Mouse (Mus musculus): ENCODE measurements around the gene Tdrd7. TPM values are rescaled to one million over a fixed set of nuclear protein-coding genes. Genes with fewer than 3 reads are reported as not detected.

The Tdrd7 gene
- total RNA-seq (2014; rRNA removed) (28.0 and 35.3 TPM in 2 replicates), polyA plus RNA-seq (2015; fragmentation: Nextera tagmentation; extraction: Ambion mirVana) (21.4 and 24.1 TPM in 2 replicates)

DNA sequence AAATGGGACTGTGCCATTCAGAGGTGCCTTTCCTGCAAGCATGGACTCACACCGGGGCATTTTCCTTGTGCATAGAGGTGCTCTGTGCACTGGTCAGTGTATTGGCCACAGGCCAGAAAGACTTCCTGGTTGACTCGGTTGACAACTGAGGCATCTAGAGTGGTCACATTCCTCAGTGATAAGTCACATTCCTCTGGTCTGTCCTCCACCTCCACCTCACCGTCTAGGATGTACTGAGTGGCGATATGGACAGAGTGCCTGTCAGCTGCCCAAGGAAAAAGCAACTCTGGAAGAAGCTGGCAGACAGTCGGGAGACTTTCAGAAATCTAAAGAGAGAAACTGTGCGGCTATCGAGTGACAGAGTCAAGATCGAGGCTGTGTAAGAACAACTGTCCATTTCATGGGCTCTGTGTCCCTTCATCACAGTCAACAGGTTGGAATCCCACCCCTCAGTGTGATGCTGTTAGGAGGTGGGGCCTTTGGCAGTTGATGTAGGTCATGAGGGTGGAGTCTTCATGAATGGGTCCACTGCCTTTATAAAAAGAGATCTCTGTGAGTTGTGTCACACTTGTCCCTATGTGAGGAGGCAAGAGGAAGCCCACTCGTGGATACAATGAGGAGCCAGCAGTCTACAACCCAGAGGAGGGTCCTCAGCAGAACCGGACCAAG lies at the start of gene Tdrd7:
TSS of gene Tdrd7 (plus strand) at position 564 of the 669 bp plus-strand sequence.
- DNase-seq (ENCODE audit: low spot score): no peak
- Histone ChIP-seq H3K4me2 (ENCODE audit: low read depth, low read length, poor library complexity, severe bottlenecking) (no peak within 1 kb of the TSS), H3K27me3 (ENCODE audit: insufficient read depth, low read length) (no peaks in the 10 kb centered on the region), H3K4me1 (ENCODE audit: insufficient read depth, low read length) (peaks cover 4% of the 10 kb centered on the region; the same call in 1 of the 2 replicates), H3K4me3 (ENCODE audit: low read depth, low read length) (no peak within 1 kb of the TSS), H3K9ac (replicated peaks; ENCODE audit: low read length, poor library complexity, severe bottlenecking) (no peak within 1 kb of the TSS), H3K36me3 (ENCODE audit: insufficient read depth, low read length) (no peaks in the 10 kb centered on the region), H3K9me3 (ENCODE audit: low read length) (no peaks in the 10 kb centered on the region), H3K27ac (ENCODE audit: low read depth, low read length) (no peak within 1 kb of the TSS)
- ATAC-seq (ENCODE audit: low FRiP score): no peak
- 82% methylated on average over 10 of the region's 10 CpGs for WGBS
- no peak for TF ChIP-seq CTCF (IDR thresholded peaks at IDR 0.05)

GRCm38 (mm10) chr4:45917091-45917490 lies 48.0 kb upstream of the Tdrd7 start:
- no peaks in the 10 kb centered on the region for H3K36me3 ChIP-seq (ENCODE audit: insufficient read depth, low read length)
- no peak overlapping the region for H3K27ac ChIP-seq (ENCODE audit: low read depth, low read length)
- H3K27me3 ChIP-seq (ENCODE audit: insufficient read depth, low read length): no peaks in the 10 kb centered on the region
- 77% methylated on average over 7 of the region's 7 CpGs for WGBS
- no peaks in the 10 kb centered on the region for H3K9me3 ChIP-seq (ENCODE audit: low read length)
- no peak overlapping the region for H3K9ac ChIP-seq (replicated peaks; ENCODE audit: low read length, poor library complexity, severe bottlenecking)
- ATAC-seq (ENCODE audit: low FRiP score) (no peak), DNase-seq (ENCODE audit: low spot score) (no peak)
- no peak for TF ChIP-seq CTCF (IDR thresholded peaks at IDR 0.05)
- no peaks in the 10 kb centered on the region for H3K4me1 ChIP-seq (ENCODE audit: insufficient read depth, low read length)
- H3K4me3 ChIP-seq (ENCODE audit: low read depth, low read length): no peak overlapping the region
- no peak overlapping the region for H3K4me2 ChIP-seq (ENCODE audit: low read depth, low read length, poor library complexity, severe bottlenecking)

DNA sequence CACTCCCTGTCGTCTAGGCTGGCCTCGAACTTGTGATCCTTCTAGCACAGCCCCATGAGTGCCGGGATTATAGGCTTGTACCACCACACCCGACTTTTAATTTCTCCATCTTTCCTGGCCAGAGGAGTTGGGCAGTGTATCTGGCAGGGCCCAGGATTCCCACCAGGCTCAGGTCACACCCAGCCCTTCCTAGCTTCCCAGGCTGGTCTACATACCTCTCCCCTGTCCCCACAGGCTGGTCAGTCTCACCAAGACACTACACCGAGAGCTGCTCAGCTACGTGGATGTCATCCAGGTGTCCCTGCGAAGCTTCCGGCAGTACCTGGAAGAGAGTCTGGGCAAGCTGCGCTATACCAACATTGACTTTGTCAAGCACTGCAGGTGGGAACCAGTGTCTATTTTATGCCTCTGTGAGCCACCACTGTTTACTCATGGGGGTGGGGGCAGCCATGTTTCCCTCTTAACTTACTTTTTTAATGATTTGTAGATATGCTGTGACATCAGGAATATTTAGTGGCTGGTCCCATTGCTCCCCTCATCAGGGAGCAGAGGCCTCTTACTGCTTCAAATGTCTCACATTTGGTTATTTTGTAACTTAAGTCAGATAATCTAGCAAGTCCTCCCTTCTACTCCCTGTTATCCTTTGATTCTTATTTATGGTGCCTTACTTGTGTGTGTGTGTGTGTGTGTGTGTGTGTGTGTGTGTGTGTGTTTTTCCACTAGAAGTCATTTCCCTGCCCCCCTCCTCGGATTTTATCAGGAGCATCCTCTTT lies 43.3 kb upstream of the Tdrd7 start:
- TF ChIP-seq CTCF (IDR thresholded peaks at IDR 0.05): no peak
- 88% methylated on average over 10 of the region's 10 CpGs for WGBS
- no peak overlapping the region for H3K4me2 ChIP-seq (ENCODE audit: low read depth, low read length, poor library complexity, severe bottlenecking)
- H3K9ac ChIP-seq (replicated peaks; ENCODE audit: low read length, poor library complexity, severe bottlenecking): no peak overlapping the region
- H3K27ac ChIP-seq (ENCODE audit: low read depth, low read length): no peak overlapping the region
- DNase-seq (ENCODE audit: low spot score): no peak
- no peak for ATAC-seq (ENCODE audit: low FRiP score)
- no peaks in the 10 kb centered on the region for H3K27me3 ChIP-seq (ENCODE audit: insufficient read depth, low read length)
- no peaks in the 10 kb centered on the region for H3K9me3 ChIP-seq (ENCODE audit: low read length)
- H3K4me1 ChIP-seq (ENCODE audit: insufficient read depth, low read length): no peaks in the 10 kb centered on the region
- H3K4me3 ChIP-seq (ENCODE audit: low read depth, low read length): no peak overlapping the region
- H3K36me3 ChIP-seq (ENCODE audit: insufficient read depth, low read length): no peaks in the 10 kb centered on the region

GRCm38 (mm10) chr4:45924011-45924410 lies 41.1 kb upstream of the Tdrd7 start:
- 92% methylated on average over 4 of the region's 4 CpGs for WGBS
- Histone ChIP-seq H3K4me1 (ENCODE audit: insufficient read depth, low read length) (no peaks in the 10 kb centered on the region), H3K9me3 (ENCODE audit: low read length) (no peaks in the 10 kb centered on the region), H3K4me3 (ENCODE audit: low read depth, low read length) (no peak overlapping the region), H3K9ac (replicated peaks; ENCODE audit: low read length, poor library complexity, severe bottlenecking) (no peak overlapping the region), H3K27ac (ENCODE audit: low read depth, low read length) (no peak overlapping the region), H3K27me3 (ENCODE audit: insufficient read depth, low read length) (no peaks in the 10 kb centered on the region), H3K36me3 (ENCODE audit: insufficient read depth, low read length) (no peaks in the 10 kb centered on the region), H3K4me2 (ENCODE audit: low read depth, low read length, poor library complexity, severe bottlenecking) (no peak overlapping the region)
- no peak for ATAC-seq (ENCODE audit: low FRiP score)
- no peak for DNase-seq (ENCODE audit: low spot score)
- no peak for TF ChIP-seq CTCF (IDR thresholded peaks at IDR 0.05)

- 71% methylated on average over 4 of the region's 4 CpGs for WGBS
- H3K9me3 ChIP-seq (ENCODE audit: low read length): no peaks in the 10 kb centered on the region
- DNase-seq (ENCODE audit: low spot score): no peak
- no peak overlapping the region for H3K9ac ChIP-seq (replicated peaks; ENCODE audit: low read length, poor library complexity, severe bottlenecking)
- no peaks in the 10 kb centered on the region for H3K27me3 ChIP-seq (ENCODE audit: insufficient read depth, low read length)
- no peak for ATAC-seq (ENCODE audit: low FRiP score)
- H3K27ac ChIP-seq (ENCODE audit: low read depth, low read length): no peak overlapping the region
- no peak overlapping the region for H3K4me2 ChIP-seq (ENCODE audit: low read depth, low read length, poor library complexity, severe bottlenecking)
- H3K4me1 ChIP-seq (ENCODE audit: insufficient read depth, low read length): no peaks in the 10 kb centered on the region
- H3K36me3 ChIP-seq (ENCODE audit: insufficient read depth, low read length): no peaks in the 10 kb centered on the region
- TF ChIP-seq CTCF (IDR thresholded peaks at IDR 0.05): no peak
- no peak overlapping the region for H3K4me3 ChIP-seq (ENCODE audit: low read depth, low read length)
These were observed 36.6 kb upstream of the Tdrd7 start for GRCm38 (mm10) chr4:45928561-45928960.

- no peak overlapping the region for H3K9ac ChIP-seq (replicated peaks; ENCODE audit: low read length, poor library complexity, severe bottlenecking)
- no peaks in the 10 kb centered on the region for H3K36me3 ChIP-seq (ENCODE audit: insufficient read depth, low read length)
- ATAC-seq (ENCODE audit: low FRiP score) (no peak; the same call in 1 of the 2 replicates), DNase-seq (ENCODE audit: low spot score) (peak; percentile 63)
- H3K4me2 ChIP-seq (ENCODE audit: low read depth, low read length, poor library complexity, severe bottlenecking): no peak overlapping the region
- H3K27me3 ChIP-seq (ENCODE audit: insufficient read depth, low read length): no peaks in the 10 kb centered on the region
- no peaks in the 10 kb centered on the region for H3K9me3 ChIP-seq (ENCODE audit: low read length)
- H3K4me1 ChIP-seq (ENCODE audit: insufficient read depth, low read length): no peaks in the 10 kb centered on the region
- no peak overlapping the region for H3K27ac ChIP-seq (ENCODE audit: low read depth, low read length)
- H3K4me3 ChIP-seq (ENCODE audit: low read depth, low read length): no peak overlapping the region
- peak; percentile 85 for TF ChIP-seq CTCF (IDR thresholded peaks at IDR 0.05)
- WGBS: 29% methylated on average over 13 of the region's 13 CpGs
These were observed 23.5 kb upstream of the Tdrd7 start for GRCm38 (mm10) chr4:45941628-45942044.
